Mouse (Mus musculus) liver, embryonic 14.5 days (tissue): ENCODE measurements around the gene Bank1.

ENCODE experiments used
- CTCF ChIP-seq: IDR thresholded peaks from 2 replicates; pipeline ENCODE4 v1.5.1; 2016; ENCODE audit warnings: antibody characterized with exemption, low read depth, control low read depth
- EP300 ChIP-seq: IDR thresholded peaks from 2 replicates; pipeline ENCODE4 v1.6.1; 2016; ENCODE audit warnings: antibody characterized with exemption, low read depth

DNA sequence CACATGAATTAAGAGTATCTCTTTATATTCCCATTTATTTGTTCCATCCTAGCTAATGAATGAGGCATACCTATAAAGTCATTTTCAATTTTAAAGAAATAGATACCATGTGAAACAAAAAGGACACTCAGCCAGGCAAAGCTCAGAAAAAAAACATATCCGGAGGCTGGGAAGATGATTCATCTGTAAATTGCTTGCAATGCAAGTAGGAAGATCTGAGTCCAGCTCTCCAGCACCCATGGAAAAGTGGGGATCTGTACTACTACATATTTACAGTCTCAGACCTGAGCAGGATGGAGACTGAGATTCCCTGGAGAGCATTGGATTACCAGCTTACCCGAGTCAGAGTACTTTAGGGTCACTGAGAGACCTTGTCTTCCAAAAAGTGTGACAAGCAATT lies 14.0 kb upstream of the Bank1 start:
- TF ChIP-seq CTCF (no peak), EP300 (no peak)
